In the genomic region with DNA sequence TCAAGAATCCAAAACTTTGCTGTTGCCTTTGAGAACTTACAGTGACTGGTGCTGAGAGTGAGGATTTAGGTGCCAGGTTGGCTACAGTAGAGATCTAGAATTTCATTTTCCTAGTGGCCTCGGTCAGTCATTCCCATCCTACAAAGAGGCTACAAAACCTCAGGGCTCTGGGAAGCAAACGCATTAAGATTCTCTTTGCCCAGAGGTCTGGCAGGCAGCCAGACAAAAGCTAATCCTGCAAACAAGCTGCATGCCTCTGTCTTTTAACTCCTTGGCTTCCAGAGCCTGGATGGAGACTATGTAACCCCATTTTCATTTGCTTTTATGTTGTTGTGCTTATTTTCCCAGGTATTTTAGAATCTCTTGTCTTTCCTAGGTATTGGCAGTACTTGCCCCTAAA, we compare ENCODE assay signal across 9 mouse cellular contexts. TPM values are rescaled to one million over a fixed set of nuclear protein-coding genes. Genes with fewer than 3 reads are reported as not detected.
DNase-seq lines count a peak whose midpoint lies in the region; ATAC-seq and TF ChIP-seq lines count a peak whose summit lies in the region.
"Had no signal": no experiment of that assay in that cellular context is flagged by ENCODE, and none has a peak within 500 bp of the region (broad histone marks: within the 10 kb centered on the region; RNA-seq: fewer than 3 reads in every experiment).

No protein-coding gene starts in this region.

- intact Hi-C loops in gastrocnemius, postnatal 36 days (cut with DNase I) = no loop called here

- ATAC-seq in kidney, embryonic 15.5 days (replicated peaks; ENCODE audit: low FRiP score) = no peak
- ATAC-seq in stomach, postnatal 0 days (ENCODE audit: low FRiP score, low TSS enrichment) = no peak

- DNase-seq in cerebellum, adult 11 months = peak; percentile 1
- DNase-seq in cerebellum, adult 9-10 months = no peak
- no peak for DNase-seq in kidney, adult 9 months
- peak; percentile 16 for DNase-seq in urinary bladder, postnatal 14 days (ENCODE audit: low spot score)
- no peak for DNase-seq in urinary bladder, postnatal 10 days (ENCODE audit: low spot score)
- peak; percentile 16 for DNase-seq in stomach, postnatal 0 days (ENCODE audit: low spot score)
- DNase-seq in gastrocnemius, postnatal 36 days = no peak
- DNase-seq: heart, adult 2 months had no signal

- H3K27ac ChIP-seq in kidney, embryonic 15.5 days = peak overlapping the region; percentile 18; the same call in 1 of the 2 replicates
- H3K27ac ChIP-seq in stomach, postnatal 0 days (replicated peaks) = no peak overlapping the region
- H3K27ac ChIP-seq: heart, adult 2 months had no signal

- H3K9ac ChIP-seq in kidney, embryonic 15.5 days = no peak overlapping the region
- no peak overlapping the region for H3K9ac ChIP-seq in stomach, postnatal 0 days (ENCODE audit: low read length)

- H3K4me3 ChIP-seq in kidney, embryonic 15.5 days (replicated peaks) = no peak overlapping the region
- H3K4me3 ChIP-seq in stomach, postnatal 0 days (ENCODE audit: low read depth, low read length) = no peak overlapping the region
- H3K4me3 ChIP-seq: heart, adult 2 months had no signal

- H3K4me2 ChIP-seq in kidney, embryonic 15.5 days = no peak overlapping the region
- H3K4me2 ChIP-seq in stomach, postnatal 0 days (replicated peaks; ENCODE audit: low read depth) = no peak overlapping the region

- no peak for TF ChIP-seq CTCF in stomach, postnatal 0 days (IDR thresholded peaks at IDR 0.05; ENCODE audit: low read depth)

- no peaks in the 10 kb centered on the region for H3K4me1 ChIP-seq in kidney, embryonic 15.5 days
- H3K4me1 ChIP-seq in stomach, postnatal 0 days (replicated peaks; ENCODE audit: control insufficient read depth, insufficient read depth) = no peaks in the 10 kb centered on the region

- H3K27me3 ChIP-seq in kidney, embryonic 15.5 days = no peaks in the 10 kb centered on the region
- no peaks in the 10 kb centered on the region for H3K27me3 ChIP-seq in stomach, postnatal 0 days (ENCODE audit: control insufficient read depth, insufficient read depth, low read length)

- 47% methylated on average over 2 of the region's 2 CpGs for WGBS in kidney, embryonic 15.5 days
- 23% methylated on average over 2 of the region's 2 CpGs for WGBS in stomach, postnatal 0 days

- TF ChIP-seq EP300 in stomach, postnatal 0 days (optimal IDR thresholded peaks at IDR 0.05) = no peak

- no peaks in the 10 kb centered on the region for H3K9me3 ChIP-seq in kidney, embryonic 15.5 days (replicated peaks)
- H3K9me3 ChIP-seq in stomach, postnatal 0 days (ENCODE audit: control insufficient read depth, low read length) = no peaks in the 10 kb centered on the region

- peaks cover 15% of the 10 kb centered on the region; the same call in 1 of the 2 replicates for H3K36me3 ChIP-seq in kidney, embryonic 15.5 days
- no peaks in the 10 kb centered on the region for H3K36me3 ChIP-seq in stomach, postnatal 0 days (ENCODE audit: control insufficient read depth, insufficient read depth, low read length)

RNA-seq across cellular contexts. Expression of gene Ocrl, which starts 25.6 kb away (rescaled TPM):
- 18.6 and 21.2 TPM in 2 replicates for polyA plus RNA-seq in kidney, embryonic 15.5 days (2015; fragmentation: Nextera tagmentation; extraction: Ambion mirVana)
- polyA plus RNA-seq in stomach, postnatal 0 days (2015; fragmentation: Nextera tagmentation; extraction: Ambion mirVana) = 7.0 and 8.1 TPM in 2 replicates
- total RNA-seq in gastrocnemius, postnatal 36 days (2021) = 10 to 100 TPM; 12.7 to 13.2 TPM

RNA-seq across cellular contexts. Expression of gene Smarca1, which starts 45.0 kb away (rescaled TPM):
- polyA plus RNA-seq in kidney, embryonic 15.5 days (2015; fragmentation: Nextera tagmentation; extraction: Ambion mirVana) = 24.9 and 26.7 TPM in 2 replicates
- 5.8 and 6.4 TPM in 2 replicates for polyA plus RNA-seq in stomach, postnatal 0 days (2015; fragmentation: Nextera tagmentation; extraction: Ambion mirVana)
- total RNA-seq in gastrocnemius, postnatal 36 days (2021) = 1 to 10 TPM; 1.6 to 2.1 TPM

Comparison
In these comparisons a context has a peak if more than half of its experiments do, and no peak if none do; other contexts are left out.
1. DNase-seq: peak in cerebellum, adult 11 months (single experiment), urinary bladder, postnatal 14 days (single experiment) and stomach, postnatal 0 days (single experiment); none in cerebellum, adult 9-10 months (single experiment), kidney, adult 9 months (single experiment), urinary bladder, postnatal 10 days (single experiment) and gastrocnemius, postnatal 36 days (0 of 2).